Mouse (Mus musculus) heart, postnatal 4 days (tissue): ENCODE measurements around the gene Gm10840. TPM values are rescaled to one million over a fixed set of nuclear protein-coding genes. Genes with fewer than 3 reads are reported as not detected.
A peak's percentile ranks its signal among the peaks of the same experiment; 100 is the strongest.

Source experiments
- DNase-seq: peaks from one replicate; pipeline ENCODE4 v3.0.0; 2021
- total RNA-seq, 2 experiments: library from RNA; stranded (reverse); gene quantifications; 2 replicates each; pipeline ENCODE4 v1.2.3; 2021

Gm10840 gene
- total RNA-seq, 2 experiments from 2014 or later: not detected

DNA sequence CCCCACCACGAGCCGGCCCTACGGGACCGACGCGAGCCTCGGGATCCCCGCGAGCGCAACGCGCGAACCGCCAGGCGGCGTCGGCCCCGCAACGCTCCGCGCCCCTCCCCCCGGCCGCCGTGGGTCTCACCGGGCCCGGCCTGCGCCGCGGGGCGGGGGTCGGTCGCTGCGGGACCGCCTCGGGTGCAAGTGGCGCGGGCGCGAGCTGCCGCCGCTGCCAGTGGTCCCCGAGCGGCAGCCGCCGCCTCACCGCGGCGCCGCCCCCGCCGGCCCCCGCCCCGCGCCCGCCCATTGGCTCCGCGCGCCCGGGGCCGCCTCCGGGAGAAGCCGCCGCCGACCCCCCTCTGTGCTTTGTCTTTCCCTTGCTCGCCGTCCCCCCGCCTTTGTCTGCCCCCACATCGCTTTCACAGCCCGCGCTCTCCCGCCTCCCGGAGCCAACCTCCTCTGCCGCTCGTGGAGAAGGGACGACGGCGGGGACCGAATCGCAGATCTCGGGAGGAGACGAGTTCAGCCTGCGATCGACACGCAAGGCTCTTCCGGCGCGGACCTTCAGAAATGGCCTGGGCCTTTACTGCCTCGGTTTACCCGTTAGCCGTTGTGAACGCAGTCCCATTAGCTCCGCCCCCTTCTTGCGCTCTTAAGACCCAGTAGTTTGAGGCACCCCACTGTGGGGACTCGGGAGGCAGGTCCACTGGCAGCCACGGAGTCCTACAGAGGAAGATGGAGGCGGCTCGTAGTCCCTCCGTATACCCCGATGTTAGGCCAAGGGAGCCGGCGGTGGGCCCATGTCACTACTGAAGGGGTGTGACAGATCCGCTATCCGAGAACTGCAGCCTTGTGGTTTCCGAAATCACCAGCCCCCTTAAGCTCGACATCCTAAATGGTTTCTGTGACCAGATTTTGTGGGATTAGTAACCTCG is 469 bp upstream of the Gm10840 start:
- DNase-seq: peak; percentile 82

DNA sequence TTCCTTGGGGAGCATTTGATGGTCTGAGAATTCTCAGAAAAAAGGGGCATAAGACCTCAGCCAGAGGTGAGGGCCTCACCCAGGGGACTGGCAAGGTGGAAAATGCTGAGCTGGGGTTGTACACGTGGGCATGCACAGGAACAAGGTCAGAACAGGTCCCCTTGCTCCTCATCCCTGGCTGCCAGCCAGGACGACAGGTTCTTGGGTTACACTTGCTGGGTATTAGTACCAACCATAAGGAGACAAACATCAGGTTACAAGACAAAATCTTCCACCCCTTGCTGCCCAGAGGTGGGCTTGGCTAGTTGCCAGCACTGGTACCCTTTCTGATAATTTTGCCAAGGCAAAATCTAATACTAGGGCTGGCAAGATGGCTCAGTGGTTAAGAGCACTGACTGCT is 1.6 kb downstream of the Gm10840 start:
- DNase-seq: peak; percentile 15

DNA sequence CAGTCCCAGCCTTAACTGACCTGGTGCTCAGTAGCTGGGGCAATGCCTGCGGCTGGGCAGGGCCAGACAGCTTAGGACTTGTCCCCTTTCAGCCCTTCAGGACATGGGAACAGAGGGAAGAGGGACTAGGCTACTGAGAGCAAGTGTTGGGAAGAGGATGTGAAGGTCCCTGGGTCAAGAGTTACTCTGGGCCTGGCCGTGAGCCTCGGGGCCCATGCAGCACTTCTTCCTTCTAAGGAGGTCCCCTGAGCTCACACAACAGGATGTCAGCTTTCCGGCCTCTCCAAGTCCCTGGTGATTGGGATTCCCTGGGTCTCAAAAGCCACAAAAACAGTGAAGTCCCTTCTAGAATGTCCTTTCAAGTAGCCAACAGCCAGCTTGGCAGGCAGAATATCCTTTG is 2.9 kb downstream of the Gm10840 start:
- DNase-seq: peak; percentile 17

DNA sequence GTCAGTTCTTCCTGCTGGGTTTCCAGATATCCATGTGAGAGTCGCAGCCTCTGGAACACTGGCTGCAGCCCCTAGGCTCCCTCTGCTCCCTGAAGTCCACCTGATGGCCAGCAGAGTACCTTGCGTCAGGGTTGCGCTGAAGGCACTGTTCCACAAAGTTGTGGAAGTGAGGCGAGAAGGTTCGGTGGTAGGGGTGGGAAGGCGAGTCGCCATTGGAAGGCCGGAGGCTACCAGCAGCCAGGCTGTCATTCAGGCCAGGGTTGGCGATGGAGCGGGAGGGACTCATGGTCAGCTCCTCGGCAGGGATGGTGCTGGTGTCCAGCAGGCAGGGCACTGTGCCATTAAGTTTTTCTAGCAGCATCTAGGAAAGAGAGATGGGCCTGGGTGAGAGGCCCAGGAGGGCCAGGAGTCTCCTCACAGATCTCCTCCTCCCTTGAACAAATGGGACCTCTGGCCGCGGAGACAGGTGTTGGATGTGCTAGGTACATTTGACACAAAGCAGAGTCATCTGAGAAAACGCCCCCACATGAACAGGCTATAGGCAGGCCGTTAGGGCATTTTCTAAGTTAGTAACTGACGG is 4.0 kb downstream of the Gm10840 start:
- DNase-seq: peak; percentile 11

DNA sequence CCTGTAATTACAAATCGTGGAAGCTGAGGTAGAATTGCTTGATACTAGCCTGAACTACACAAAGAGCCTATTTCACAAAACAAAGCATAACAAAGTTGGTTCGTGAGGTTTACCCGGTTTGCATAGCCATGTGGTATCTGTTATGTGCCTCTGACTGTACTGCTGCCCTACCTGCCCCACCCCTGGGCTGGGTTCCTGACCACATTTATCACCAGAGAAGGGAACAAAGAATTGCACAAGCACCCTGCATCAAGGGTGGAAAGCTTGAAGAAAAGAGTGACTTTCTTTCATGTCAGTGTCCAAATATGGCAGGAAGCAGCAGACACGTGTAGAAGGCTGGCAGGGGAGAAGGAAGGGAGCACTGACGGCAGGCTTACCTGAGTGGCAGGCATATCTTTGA is 6.8 kb downstream of the Gm10840 start:
- no peak for DNase-seq

DNA sequence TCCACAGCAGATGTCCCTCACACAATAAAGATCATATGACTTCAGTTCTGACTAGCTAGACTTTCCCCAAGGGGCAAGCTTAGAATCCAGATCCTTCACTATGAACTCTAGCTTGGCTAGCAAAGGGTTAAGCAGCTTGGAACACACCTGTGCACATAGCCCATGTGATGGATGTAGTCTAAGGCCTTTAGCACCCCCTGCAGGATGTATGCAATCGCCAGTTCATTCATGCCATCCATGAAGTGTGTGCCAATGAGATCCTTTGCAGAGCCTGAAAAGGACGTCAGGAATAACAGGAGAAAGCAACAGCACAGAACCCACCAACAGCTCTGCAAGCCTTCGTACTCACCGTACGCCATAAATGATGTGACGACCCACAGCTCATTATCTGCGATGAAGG is 10.2 kb downstream of the Gm10840 start:
- no peak for DNase-seq

DNA sequence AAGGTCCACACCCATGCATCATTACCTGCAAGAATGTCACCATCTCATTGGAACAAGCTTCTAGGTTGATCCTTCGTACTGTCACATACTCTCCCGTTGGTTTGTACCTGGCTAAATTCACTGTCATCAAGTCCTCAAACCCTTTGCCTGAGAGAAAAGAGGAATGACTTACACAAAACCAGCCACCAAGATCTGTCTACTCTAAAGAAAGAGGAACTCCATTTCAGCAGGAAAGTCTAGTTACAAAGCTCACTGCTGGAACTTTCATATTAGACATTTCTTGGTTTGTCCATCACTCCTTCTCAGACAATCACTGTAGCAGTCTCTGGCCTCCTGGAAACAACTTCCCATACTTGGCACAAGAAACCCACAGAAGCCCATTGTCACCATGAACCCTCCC is 12.6 kb downstream of the Gm10840 start:
- no peak for DNase-seq

DNA sequence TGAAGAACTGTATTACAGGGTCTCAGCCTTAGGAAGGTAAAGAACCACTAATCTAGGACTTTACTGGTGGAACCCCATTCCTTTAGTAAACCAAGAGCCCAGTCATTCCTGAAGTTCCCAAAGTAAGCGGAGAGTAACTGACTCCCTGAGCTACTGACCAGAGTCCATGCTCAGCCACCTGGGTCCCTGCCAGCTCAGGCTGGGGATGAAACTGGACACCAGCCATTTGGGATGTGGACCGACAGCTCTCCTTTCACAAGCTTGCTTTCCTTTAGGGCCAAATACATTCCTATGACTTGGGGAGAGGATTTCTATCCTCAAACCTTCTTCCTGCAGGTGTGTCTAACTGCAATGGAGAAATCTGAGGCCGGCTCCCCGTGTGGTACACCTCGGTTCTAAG is 13.7 kb downstream of the Gm10840 start:
- no peak for DNase-seq

DNA sequence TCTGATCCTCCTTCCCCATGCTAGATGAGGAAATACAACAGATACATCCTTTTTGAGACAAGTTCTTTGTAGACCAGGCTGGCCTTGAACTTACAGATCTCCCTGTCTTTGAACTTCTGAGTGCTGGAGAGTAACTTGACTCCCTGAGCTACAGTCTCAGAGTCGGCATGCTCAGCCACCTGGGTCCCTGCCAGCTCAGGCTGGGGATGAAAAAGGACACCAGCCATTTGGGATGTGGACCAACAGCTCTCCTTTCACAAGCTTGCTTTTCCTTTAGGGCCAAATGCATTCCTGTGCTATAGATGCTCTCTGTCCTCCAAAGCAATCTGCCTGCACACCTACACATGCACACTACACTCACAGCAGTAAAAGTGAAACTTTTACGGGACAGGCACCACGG is 14.4 kb downstream of the Gm10840 start:
- DNase-seq: no peak

DNA sequence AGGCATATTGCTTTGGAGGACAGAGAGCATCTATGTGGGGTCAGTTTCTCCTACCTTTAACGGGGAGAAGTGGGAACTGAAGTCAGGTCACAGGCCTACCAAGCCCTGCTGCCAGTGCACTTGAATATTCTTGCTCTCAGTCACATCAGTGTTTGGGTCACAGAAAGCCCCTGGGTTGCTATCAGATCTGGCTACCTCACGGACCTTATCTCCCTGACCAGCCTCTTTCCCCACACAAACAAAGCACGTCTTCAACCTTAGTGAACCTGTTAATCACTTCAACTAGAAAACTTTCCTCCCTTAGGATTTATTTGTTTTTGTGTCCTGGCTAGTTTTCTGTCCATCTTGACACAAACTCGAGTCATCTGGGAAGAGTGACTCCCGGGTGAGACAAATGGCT is 15.7 kb downstream of the Gm10840 start:
- DNase-seq: no peak

DNA sequence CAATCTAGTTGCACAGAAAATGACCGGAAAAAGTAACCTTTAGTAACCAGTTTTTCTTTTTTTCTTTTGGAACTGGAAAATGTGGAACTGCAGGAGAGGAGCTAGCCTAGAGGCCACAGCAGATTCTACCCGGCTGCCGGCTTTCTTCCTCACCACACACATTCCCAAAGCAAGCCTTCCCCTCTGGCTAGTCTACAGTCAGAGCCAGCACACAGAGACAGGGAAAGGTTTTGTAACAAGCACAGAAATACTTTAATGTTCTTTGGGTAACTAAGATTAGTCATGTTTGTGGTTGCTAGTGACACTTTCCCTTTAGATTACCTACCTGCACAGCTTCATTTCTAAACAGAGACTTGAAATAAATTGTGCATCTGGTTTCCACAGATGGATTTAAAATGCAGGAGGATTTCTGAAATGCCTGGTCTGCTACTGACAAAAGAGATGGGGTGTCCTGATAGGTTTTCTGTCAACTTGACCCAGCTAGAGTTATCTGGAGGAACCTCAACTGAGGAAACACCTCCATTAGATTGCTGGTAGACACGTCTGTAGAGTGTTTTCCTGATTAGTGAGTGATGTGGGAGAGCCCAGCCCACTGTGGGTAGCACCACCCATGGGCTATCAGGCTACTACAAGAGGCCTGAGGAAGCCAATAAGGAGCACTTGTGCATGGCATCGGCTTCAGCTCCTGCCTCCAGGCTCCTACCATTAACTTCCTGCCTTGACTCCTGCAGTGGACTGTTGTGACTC is 17.6 kb downstream of the Gm10840 start:
- DNase-seq: no peak

DNA sequence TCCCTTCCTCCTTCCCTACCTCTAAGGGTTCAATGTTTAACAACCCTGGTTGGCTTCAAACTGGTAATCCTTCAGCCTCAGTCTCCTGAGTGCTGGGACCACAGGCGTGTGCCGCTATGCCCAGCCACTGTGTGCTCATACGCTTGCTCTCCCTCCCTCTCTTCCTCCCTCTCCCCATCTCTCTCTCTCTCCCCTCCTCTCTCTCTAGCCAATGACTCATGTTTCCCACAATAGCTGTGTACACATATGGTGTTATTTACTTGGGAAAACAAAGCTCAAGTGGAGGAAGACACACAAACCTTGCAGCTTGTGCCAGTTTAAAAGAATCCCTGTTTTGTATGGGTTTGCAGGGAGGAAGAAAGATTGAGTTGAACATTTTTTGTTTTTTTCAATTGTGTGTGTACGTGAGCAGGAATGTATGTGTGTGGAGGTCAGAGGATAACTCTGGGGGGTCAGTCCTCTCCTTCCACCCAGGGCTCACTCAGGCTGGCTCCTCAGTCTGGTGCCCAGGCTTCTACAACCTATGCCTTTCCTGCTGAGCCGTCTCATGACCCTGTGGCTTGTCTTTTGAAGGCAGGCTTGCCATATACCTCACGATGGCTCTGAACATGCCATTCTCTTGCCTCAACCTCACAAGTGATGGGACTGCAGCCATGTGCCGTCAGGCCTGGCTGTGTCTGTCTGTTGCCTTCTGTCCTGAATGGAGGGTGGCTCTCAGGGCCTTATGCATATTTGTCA is 19.2 kb downstream of the Gm10840 start:
- no peak for DNase-seq

DNA sequence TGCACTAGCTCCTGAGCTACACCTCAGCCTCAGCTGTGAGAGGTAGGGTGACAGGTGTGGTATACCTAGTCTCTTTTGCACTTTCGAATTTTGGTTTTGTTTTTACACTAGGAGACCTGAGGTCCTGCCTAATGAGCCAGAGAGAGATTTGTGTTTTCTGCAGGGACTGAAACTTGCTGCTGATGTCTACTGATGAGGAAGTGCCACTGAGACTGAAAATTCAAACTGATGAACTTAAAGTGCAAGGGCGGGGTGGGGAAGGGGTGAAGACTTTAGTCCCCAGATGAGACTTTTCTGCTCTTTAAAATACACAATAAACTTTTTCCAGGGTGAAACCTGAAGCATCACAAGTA is 19.8 kb downstream of the Gm10840 start:
- no peak for DNase-seq

DNA sequence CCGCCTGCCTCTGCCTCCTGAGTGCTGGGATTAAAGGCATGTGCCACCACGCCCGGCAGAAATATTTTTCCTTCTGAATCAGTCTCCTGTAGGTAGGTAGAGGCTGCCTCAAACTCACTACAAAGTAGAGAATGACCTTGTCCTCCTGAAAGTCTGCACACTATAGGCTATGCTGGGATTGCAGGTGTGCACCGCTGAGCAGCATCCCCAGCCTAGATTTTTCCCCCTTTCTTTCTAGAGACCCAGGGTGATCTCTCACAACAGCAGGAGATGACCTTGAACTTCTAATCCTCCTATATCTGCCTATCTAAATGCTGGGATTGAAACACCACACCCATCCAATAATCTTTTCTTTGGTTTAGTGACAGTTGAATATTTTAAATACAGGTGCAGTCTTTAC is 26.7 kb downstream of the Gm10840 start:
- DNase-seq: no peak

DNA sequence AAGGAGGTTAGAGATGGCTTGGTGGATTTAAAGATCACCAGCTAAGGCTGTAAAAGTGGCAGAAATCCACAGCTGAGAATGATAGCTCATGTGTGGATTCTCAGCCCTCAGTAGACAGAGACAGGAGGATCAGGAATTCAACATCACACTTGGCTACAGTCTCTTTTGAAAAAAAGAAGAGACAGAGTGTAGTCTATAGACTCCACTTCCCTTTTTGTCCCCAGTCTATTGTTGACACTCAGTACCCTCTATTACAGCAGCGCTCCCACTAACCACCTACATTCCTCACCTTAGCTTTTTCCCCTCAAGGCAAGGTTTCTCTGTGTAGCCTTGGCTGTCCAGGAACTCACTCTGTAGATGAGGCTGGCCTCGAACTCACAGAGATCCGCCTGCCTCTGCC is 31.1 kb downstream of the Gm10840 start:
- DNase-seq: no peak

DNA sequence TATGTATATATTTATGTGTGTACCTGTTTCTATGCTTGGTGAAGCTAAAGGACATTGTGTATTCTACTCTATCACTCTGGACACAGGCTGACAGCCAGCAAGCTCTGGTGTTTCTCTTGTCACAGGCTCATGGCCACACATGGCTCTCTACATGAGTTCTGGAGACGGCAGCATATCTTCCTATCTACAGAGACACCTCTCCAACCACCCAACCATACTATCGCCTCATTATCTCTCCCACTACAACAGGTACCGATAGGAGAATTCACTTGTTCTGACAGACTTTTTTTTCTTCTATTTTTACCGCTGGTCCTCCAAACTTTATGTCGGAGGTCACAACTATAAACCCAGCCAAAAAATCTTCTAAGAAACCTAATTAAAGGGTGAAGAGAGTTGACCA is 31.6 kb downstream of the Gm10840 start:
- no peak for DNase-seq

DNA sequence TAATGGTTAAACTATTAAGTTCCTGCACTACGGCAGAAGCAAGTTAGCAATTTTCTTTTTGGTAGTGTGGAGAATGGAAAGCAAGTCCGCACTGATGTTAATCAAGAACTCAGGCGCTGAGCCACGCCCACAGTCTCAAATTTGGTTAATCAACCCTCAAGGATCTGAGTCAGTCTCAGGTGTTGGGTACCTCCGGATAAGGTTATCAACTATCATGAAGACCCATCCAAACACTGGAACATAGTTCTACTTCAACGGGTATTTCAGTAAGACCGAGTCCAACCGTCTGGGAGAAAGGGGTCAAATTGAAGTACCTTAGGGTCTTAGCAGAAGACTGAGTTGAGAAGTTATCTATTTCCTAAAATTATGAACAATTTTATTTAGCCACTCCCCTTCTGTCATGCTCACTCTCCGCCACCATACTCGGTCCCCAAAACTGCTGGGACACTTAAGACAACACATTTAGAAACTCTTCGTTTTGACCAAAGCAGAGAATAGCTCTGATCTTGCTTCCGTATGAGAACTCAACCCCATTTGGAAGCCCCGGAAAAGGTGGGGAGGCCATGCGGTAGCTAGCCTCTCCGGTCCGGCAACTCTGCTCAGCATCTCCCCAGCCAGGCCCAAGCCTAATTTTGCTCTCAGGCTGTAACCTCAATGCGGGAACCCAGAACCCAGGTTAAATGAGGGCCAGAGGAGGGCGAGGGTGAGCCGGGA is 32.2 kb downstream of the Gm10840 start:
- DNase-seq: no peak

DNA sequence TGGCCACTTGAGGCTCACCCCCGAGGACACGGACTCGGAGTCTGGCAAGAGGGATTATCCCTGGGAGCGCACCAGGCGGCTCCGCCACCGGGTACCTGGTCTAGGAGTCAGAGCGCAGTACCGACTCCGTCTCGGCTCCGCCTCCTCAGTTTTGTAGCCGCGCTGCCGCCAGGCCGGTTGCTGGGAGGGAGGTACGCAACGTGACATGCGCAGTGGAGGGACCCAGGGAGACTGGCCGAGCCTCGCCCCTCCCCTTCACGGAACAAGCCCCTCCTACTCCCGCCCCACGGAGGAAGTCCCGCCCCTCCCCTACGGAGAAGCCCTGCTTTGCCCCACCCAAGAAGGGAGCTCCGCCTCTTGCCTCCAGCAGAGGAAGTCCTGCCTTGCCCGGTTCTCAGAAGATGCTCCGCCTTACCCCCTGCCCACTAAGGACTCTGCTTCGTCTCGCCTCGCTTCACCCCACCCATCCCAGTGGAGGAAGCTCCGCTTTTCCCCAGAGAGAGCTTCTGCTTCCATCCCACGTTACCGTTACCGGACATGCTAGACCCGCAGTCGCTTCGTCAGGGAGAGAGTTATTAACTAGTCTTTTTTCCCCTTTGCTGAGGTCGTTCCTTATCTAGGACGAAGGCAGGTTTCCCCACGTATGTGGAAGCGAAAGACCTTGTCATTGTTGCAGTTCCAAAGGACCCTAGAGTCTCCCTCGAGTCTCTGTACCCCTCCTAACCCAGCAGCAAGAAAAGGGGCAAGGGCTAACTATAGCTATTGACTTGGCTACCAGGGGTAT is 32.9 kb downstream of the Gm10840 start:
- peak; percentile 98 for DNase-seq

DNA sequence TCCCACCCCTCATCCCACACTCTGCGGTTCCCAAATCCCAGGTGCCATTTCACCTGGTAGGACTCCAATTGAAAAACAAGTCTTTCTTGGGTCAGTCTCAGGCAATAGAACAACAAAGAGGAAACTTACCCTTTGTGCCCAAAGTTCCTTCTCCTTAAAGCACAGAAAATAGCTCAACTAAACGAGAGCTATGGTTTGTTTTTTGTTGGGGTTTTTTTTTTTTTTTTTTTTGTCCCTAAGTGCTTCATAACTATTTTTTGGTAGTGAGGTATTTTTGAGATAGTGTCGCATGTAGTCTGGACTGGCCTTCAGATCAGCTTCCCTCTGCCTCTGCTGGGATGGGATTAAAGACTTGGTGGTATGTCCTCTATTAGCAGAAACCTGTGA is 33.5 kb downstream of the Gm10840 start:
- DNase-seq: no peak

DNA sequence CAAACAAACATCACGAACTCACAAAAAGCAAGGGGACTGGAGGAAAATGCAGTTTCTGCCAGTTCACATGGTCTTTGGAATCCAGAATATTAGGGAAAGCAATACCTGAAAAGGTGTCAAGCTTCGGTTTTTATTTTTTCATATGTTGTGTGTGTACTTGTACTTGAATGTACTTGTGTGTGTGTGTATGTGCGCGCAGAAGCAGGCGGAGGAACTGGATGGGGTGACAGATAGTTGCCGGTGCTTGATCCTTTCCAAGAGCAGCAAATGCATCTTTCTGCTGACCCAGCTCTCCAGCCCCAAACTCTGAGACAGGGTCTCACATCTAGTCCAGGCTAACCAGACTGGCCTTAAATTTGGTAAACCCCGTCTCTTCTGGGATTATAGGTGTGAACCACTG is 34.2 kb downstream of the Gm10840 start:
- no peak for DNase-seq

DNA sequence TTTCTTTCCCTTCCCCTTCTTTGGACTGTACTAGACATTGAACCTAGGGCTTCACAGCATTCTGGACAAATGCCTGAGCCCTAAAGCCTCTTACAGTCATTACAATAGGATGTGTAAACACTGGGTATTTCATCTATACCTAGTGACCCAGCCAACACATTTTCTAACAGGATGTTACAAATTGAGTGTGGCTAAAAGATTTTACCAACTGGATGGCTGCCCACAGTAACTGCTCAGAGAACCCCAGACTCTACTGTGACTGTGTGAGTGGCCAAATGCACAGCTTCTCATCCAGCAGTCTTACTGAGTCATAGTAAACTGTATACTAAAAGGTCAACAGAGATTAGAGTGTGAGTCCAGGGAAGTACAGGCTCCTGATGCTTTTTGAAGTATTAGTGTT is 34.7 kb downstream of the Gm10840 start:
- DNase-seq: no peak
